ENCODE assay signal across 25 mouse cellular contexts in the genomic region with DNA sequence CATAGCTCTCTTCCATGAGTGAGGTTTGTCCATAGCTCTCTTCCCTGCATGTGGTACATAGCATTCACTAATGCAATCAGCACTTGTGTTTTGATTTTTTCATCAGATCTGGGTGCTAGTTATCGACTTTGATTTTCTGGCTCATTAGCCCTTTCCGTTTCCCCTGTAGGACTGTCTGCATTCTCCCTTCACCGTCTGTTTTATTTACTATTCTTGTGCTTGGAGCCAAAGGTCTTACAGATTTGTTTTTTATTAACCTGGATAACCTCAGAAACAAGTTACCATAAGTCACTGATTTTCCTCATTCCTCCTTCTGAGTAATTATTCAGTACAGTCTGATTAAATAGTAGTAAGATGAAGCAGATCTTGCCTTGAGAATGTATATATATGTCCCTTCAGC. TPM values are rescaled to one million over a fixed set of nuclear protein-coding genes. Genes with fewer than 3 reads are reported as not detected.
DNase-seq lines count a peak whose midpoint lies in the region; ATAC-seq and TF ChIP-seq lines count a peak whose summit lies in the region.
"Had no signal": no experiment of that assay in that cellular context is flagged by ENCODE, and none has a peak within 500 bp of the region (broad histone marks: within the 10 kb centered on the region; RNA-seq: fewer than 3 reads in every experiment).

No protein-coding gene starts in this region.

- H3K4me2 ChIP-seq in kidney, embryonic 16.5 days (replicated peaks; ENCODE audit: low read depth, low read length), result no peak overlapping the region
- H3K4me2 ChIP-seq: embryonic facial prominence, embryonic 15.5 days; forebrain, embryonic 12.5 days had no signal

- no peak overlapping the region for H3K4me3 ChIP-seq in kidney, adult 2 months (ENCODE audit: insufficient read depth, low read depth, low read length)
- H3K4me3 ChIP-seq in kidney, embryonic 16.5 days (ENCODE audit: low read length), result no peak overlapping the region
- no peak overlapping the region for H3K4me3 ChIP-seq in limb, embryonic 10.5 days
- H3K4me3 ChIP-seq: embryonic facial prominence, embryonic 13.5 days; embryonic facial prominence, embryonic 15.5 days; erythroblast, embryonic 14.5 days; forebrain, embryonic 10.5 days; forebrain, embryonic 12.5 days had no signal

- DNase-seq in kidney, adult 2 months, result peak; percentile 57
- DNase-seq in kidney, adult 11 months, result no peak
- DNase-seq in kidney, postnatal 4 days, result no peak
- DNase-seq in limb, embryonic 10.5 days (ENCODE audit: low spot score), result no peak
- DNase-seq: adrenal gland, adult 8-10 months; adrenal gland, postnatal 14 days; adrenal gland, postnatal 36 days; B cell, adult 2 months; cerebellum, adult 11-12 months; cerebellum, adult 2 months; cerebellum, adult 9-10 months; cerebellum, postnatal 10 days; cerebellum, postnatal 25 days; embryo, embryonic 11 days had no signal

- no peak overlapping the region for H3K9ac ChIP-seq in kidney, embryonic 16.5 days (replicated peaks; ENCODE audit: low read length)
- H3K9ac ChIP-seq: embryonic facial prominence, embryonic 13.5 days; embryonic facial prominence, embryonic 15.5 days; forebrain, embryonic 12.5 days had no signal

- H3K9me3 ChIP-seq in kidney, embryonic 16.5 days (ENCODE audit: low read length), result no peaks in the 10 kb centered on the region
- H3K9me3 ChIP-seq in limb, embryonic 10.5 days (replicated peaks), result no peaks in the 10 kb centered on the region
- H3K9me3 ChIP-seq: embryonic facial prominence, embryonic 13.5 days; embryonic facial prominence, embryonic 15.5 days; forebrain, embryonic 10.5 days; forebrain, embryonic 12.5 days; G1E had no signal

- H3K27me3 ChIP-seq in kidney, adult 2 months (replicated peaks; ENCODE audit: control insufficient read depth, insufficient read depth, low read length), result no peaks in the 10 kb centered on the region
- H3K27me3 ChIP-seq in kidney, embryonic 16.5 days (ENCODE audit: insufficient read depth, low read length), result no peaks in the 10 kb centered on the region
- H3K27me3 ChIP-seq in limb, embryonic 10.5 days (ENCODE audit: low read depth, poor library complexity, severe bottlenecking), result no peaks in the 10 kb centered on the region
- H3K27me3 ChIP-seq: CH12.LX; embryonic facial prominence, embryonic 13.5 days; embryonic facial prominence, embryonic 15.5 days; forebrain, embryonic 12.5 days; Patski had no signal

- WGBS in kidney, adult 2 months, result 25% methylated on average over 3 of the region's 3 CpGs
- 28% methylated on average over 3 of the region's 3 CpGs for WGBS in kidney, embryonic 16.5 days
- 74% methylated on average over 3 of the region's 3 CpGs for whole genome bisulfite sequencing in limb, embryonic 10.5 days

- no peaks in the 10 kb centered on the region for H3K36me3 ChIP-seq in kidney, adult 2 months (ENCODE audit: control insufficient read depth, insufficient read depth, low read length)
- no peaks in the 10 kb centered on the region for H3K36me3 ChIP-seq in kidney, embryonic 16.5 days (ENCODE audit: insufficient read depth, low read length)
- no peaks in the 10 kb centered on the region for H3K36me3 ChIP-seq in limb, embryonic 10.5 days
- H3K36me3 ChIP-seq: embryonic facial prominence, embryonic 13.5 days; embryonic facial prominence, embryonic 15.5 days; forebrain, embryonic 10.5 days; forebrain, embryonic 12.5 days; G1E had no signal

- no peak for TF ChIP-seq POLR2A in kidney, adult 2 months (IDR thresholded peaks at IDR 0.05; ENCODE audit: low read depth, low read length)

- TF ChIP-seq CTCF in kidney, adult 2 months (conservative IDR thresholded peaks at IDR 0.05; ENCODE audit: insufficient read depth, insufficient read length, low read depth, low read length), result no peak

- H3K4me1 ChIP-seq in kidney, adult 2 months (ENCODE audit: control insufficient read depth, insufficient read depth, low read length), result peaks cover 20% of the 10 kb centered on the region
- peaks cover 38% of the 10 kb centered on the region for H3K4me1 ChIP-seq in kidney, embryonic 16.5 days (ENCODE audit: insufficient read depth, low read length)
- H3K4me1 ChIP-seq in limb, embryonic 10.5 days, result peaks cover 57% of the 10 kb centered on the region

- H3K27ac ChIP-seq in kidney, adult 2 months (ENCODE audit: insufficient read depth, low read depth, low read length), result no peak overlapping the region
- no peak overlapping the region for H3K27ac ChIP-seq in kidney, embryonic 16.5 days (ENCODE audit: low read length)
- peak overlapping the region; percentile 32; the same call in 1 of the 2 replicates for H3K27ac ChIP-seq in limb, embryonic 10.5 days
- H3K27ac ChIP-seq: forebrain, embryonic 10.5 days; forebrain, embryonic 12.5 days had no signal

- peak; percentile 58; the same call in 1 of the 2 replicates for ATAC-seq in kidney, embryonic 16.5 days (ENCODE audit: low FRiP score, low TSS enrichment)
- ATAC-seq: activated CD4-positive, CD25-positive, alpha-beta regulatory T cell, adult 4 months; CD4-positive, CD25-positive, alpha-beta regulatory T cell, adult 4 months; Patski had no signal

RNA-seq across cellular contexts. Expression of gene Fmnl2, which starts 44.8 kb away (rescaled TPM):
- polyA plus RNA-seq in kidney, adult 2 months (2012; rRNA removed), result 2.7 and 4.3 TPM in 2 replicates
- polyA plus RNA-seq in kidney, embryonic 16.5 days (2015; fragmentation: Nextera tagmentation; extraction: Ambion mirVana), result 5.7 and 6.4 TPM in 2 replicates
- 6.2 and 7.9 TPM in 2 replicates for polyA plus RNA-seq in limb, embryonic 10.5 days (2016; fragmentation: Nextera tagmentation; extraction: Ambion mirVana)
- polyA plus RNA-seq: erythroblast, embryonic 14.5 days; G1E had no signal
